Mouse (Mus musculus) urinary bladder, postnatal 14 days (tissue): ENCODE results near the gene Acads.

Experiments used
- DNase-seq: peaks from one replicate; pipeline ENCODE4 v3.0.0; 2021; ENCODE audit warnings: low spot score

The Acads gene

DNA sequence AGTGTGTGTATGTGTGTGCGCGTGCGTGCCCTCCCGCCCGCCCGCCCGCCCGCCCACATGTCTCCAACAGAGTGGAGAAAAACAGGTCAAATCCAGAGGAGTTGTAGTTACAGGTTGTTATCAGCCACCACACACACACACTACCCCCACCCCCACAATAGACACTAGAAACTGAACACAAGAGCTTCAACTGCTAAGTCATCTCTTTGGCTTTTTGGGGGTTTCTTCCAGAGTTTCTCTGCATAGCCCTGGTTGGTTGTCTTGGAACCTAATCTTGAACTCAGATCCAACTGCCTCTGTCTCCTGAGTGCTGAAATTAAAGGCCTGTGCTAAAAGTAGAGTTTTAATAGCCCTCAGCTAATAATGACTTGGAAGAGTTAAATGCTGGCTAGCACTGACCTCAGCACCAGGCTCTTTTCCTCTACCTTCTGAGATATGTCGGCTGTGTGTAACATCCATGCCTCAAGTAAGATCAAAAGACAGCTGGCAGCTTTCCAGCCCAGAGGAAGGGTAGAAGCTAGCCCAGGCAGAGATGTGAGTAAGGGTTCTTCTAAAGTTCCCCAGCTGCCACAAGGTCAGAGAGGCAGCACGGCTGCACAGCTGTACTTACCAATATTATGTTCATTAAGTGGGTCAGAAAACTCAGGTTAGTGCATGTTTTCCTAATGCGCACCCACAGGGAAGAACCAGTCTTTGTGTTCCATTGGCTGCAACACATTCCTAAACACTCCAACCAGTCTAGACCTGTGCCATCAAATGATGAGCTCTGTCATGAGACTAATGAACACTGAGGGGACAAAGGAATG is 47.8 kb downstream of the Acads start:
- peak; percentile 35 for DNase-seq

DNA sequence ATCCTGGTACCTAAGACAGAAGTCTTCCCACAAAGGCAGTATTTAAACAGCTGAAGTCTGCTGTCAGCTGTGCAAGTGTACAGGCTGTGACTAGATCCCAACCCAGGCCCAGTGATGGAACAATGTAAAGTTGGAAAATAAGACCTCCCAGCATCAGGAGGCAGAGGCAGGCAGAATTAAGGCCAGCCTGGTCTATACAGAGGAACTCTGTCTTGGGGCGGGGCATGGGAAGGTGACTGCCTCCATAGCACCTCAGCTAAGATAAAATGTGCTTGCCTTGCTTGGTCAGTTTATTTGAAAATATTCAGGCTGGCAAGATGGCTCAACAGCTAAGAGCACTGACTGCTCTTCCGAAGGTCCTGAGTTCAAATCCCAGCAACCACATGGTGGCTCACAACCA is 48.7 kb downstream of the Acads start:
- DNase-seq, result no peak

GRCm38 (mm10) chr5:115069611-115070010 is 49.5 kb downstream of the Acads start:
- DNase-seq, result no peak

- no peak for DNase-seq
Measured at GRCm38 (mm10) chr5:115068671-115069421, 50.3 kb downstream of the Acads start.

DNA sequence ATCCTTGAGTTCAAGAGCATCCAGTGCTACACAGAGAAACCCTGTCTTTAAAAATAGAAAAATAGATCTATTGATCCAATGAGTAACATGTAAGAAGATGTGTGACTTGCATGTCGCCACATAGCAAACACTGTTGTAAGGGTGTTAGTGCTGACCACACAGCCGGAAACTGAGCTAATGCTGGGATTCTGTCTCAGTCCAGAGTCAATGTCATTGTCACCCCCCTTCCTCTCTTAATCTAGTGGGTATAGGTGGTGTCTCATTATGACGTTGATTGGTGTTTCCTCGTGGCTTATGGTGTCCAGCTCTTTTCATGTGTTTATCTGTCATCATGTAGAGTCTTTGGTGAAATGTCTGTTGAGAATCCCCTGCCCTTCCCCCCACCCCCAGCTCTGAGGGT is 52.9 kb downstream of the Acads start:
- DNase-seq, result no peak

DNA sequence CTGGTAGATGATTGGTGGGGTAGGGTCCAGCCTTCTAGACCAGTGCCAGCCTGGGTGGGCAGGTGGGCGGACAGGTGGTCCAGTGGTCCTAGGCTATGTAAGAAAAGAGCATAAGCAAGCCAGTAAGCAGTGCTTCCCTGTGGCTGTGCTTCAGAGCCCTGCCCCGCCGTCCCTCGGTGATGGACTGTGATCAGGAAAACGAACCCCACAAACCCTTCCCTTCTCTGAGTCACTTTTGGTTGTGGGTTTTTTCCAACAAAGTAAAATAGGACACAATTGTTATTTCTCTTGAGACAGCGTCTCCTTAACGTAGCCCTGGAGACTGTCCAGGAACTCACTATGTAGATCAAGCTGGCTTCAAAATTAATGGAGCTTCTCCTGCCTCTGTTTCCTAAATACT is 55.8 kb downstream of the Acads start:
- no peak for DNase-seq

- DNase-seq, result no peak
Measured at GRCm38 (mm10) chr5:115062566-115062965, 56.6 kb downstream of the Acads start.

DNA sequence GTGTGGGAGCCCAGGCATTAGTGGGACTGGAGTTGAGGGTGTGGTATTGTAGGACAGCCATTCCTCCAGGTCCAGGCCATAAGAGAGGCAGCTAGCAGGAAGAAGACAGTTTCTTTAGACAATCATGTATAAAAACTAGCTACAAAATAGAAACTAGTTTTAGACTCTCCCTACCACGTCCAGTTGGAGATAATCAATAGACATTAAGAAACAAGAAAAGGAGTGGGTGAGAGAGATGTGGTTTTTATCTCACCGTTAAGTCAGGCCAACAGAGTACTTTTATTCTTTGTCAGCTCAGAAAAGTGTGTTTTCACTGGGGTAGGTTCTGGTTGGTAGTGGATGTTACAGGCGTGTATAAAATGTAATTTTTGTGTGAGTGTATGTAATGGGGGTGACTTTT is 58.2 kb downstream of the Acads start:
- no peak for DNase-seq
